In genomic region chr3:101033644-101034043, GRCm38 (mm10) we compare ENCODE assay signal across 19 mouse cellular contexts. TPM values are rescaled to one million over a fixed set of nuclear protein-coding genes. Genes with fewer than 3 reads are reported as not detected.
DNase-seq lines count a peak whose midpoint lies in the region; ATAC-seq and TF ChIP-seq lines count a peak whose summit lies in the region.
"Had no signal": no experiment of that assay in that cellular context is flagged by ENCODE, and none has a peak within 500 bp of the region (broad histone marks: within the 10 kb centered on the region; RNA-seq: fewer than 3 reads in every experiment).

No protein-coding gene starts in this region.

- TF ChIP-seq CTCF in thymus, adult 2 months (IDR thresholded peaks at IDR 0.05; ENCODE audit: borderline replicate concordance, control insufficient read depth, extremely low read depth, insufficient read depth, low read length, poor library complexity), result no peak
- no peak for TF ChIP-seq CTCF in stomach, postnatal 0 days (IDR thresholded peaks at IDR 0.05; ENCODE audit: low read depth)

- no peak overlapping the region for H3K9ac ChIP-seq in forebrain, embryonic 11.5 days (ENCODE audit: low read length)
- no peak overlapping the region for H3K9ac ChIP-seq in stomach, postnatal 0 days (ENCODE audit: low read length)
- H3K9ac ChIP-seq in liver, embryonic 11.5 days (ENCODE audit: low read depth, low read length), result no peak overlapping the region
- H3K9ac ChIP-seq: forebrain, embryonic 13.5 days; limb, embryonic 15.5 days; stomach, embryonic 15.5 days had no signal

- no peak for DNase-seq in forebrain, embryonic 10.5 days (ENCODE audit: extremely low spot score, low spot score)
- no peak for DNase-seq in forebrain, embryonic 11.5 days (ENCODE audit: low spot score)
- peak; percentile 21 for DNase-seq in thymus, adult 2 months
- no peak for DNase-seq in thymus, postnatal 4 days
- DNase-seq in induced T-regulatory cell, adult 2 months (ENCODE audit: low read depth), result peak; percentile 57
- DNase-seq in stomach, postnatal 0 days (ENCODE audit: low spot score), result no peak
- DNase-seq in liver, embryonic 11.5 days (ENCODE audit: low spot score), result no peak
- no peak for DNase-seq in midbrain, embryonic 10.5 days (ENCODE audit: low spot score)
- DNase-seq: adrenal gland, adult 2 months; cerebellum, adult 9-10 months; kidney, adult 18-20 months; right cerebral cortex, postnatal 25 days; thymus, postnatal 36 days had no signal

- no peak overlapping the region for H3K4me2 ChIP-seq in forebrain, embryonic 11.5 days (ENCODE audit: low read depth, low read length, severe bottlenecking)
- H3K4me2 ChIP-seq in stomach, postnatal 0 days (replicated peaks; ENCODE audit: low read depth), result no peak overlapping the region
- H3K4me2 ChIP-seq in liver, embryonic 11.5 days, result no peak overlapping the region
- H3K4me2 ChIP-seq: forebrain, embryonic 13.5 days; limb, embryonic 15.5 days; stomach, embryonic 15.5 days had no signal

- WGBS in forebrain, embryonic 10.5 days, result 84% methylated on average over 4 of the region's 4 CpGs
- WGBS in forebrain, embryonic 11.5 days, result 78% methylated on average over 4 of the region's 4 CpGs
- 22% methylated on average over 4 of the region's 4 CpGs for WGBS in thymus, adult 2 months
- 41% methylated on average over 4 of the region's 4 CpGs for WGBS in stomach, postnatal 0 days
- WGBS in liver, embryonic 11.5 days, result 37% methylated on average over 4 of the region's 4 CpGs
- WGBS in midbrain, embryonic 10.5 days, result 83% methylated on average over 4 of the region's 4 CpGs

- TF ChIP-seq EP300 in stomach, postnatal 0 days (optimal IDR thresholded peaks at IDR 0.05), result no peak

- no peaks in the 10 kb centered on the region for H3K9me3 ChIP-seq in forebrain, embryonic 10.5 days
- no peaks in the 10 kb centered on the region for H3K9me3 ChIP-seq in forebrain, embryonic 11.5 days (ENCODE audit: control insufficient read depth, low read length)
- no peaks in the 10 kb centered on the region for H3K9me3 ChIP-seq in stomach, postnatal 0 days (ENCODE audit: control insufficient read depth, low read length)
- H3K9me3 ChIP-seq in liver, embryonic 11.5 days (ENCODE audit: control insufficient read depth, low read length), result no peaks in the 10 kb centered on the region
- H3K9me3 ChIP-seq in midbrain, embryonic 10.5 days (replicated peaks), result no peaks in the 10 kb centered on the region
- H3K9me3 ChIP-seq: forebrain, embryonic 13.5 days; hindbrain, embryonic 10.5 days; limb, embryonic 15.5 days; stomach, embryonic 15.5 days had no signal

- H3K27ac ChIP-seq in forebrain, embryonic 10.5 days, result peak overlapping the region; percentile 7; the same call in 1 of the 2 replicates
- H3K27ac ChIP-seq in forebrain, embryonic 11.5 days (ENCODE audit: low read depth, low read length), result no peak overlapping the region
- H3K27ac ChIP-seq in thymus, adult 2 months (ENCODE audit: control insufficient read depth, insufficient read depth, low read length), result no peak overlapping the region
- peak overlapping the region; percentile 31; the same call in 1 of the 2 replicates for H3K27ac ChIP-seq in stomach, postnatal 0 days (replicated peaks)
- no peak overlapping the region for H3K27ac ChIP-seq in liver, embryonic 11.5 days (ENCODE audit: low read depth, low read length)
- H3K27ac ChIP-seq in midbrain, embryonic 10.5 days (replicated peaks), result no peak overlapping the region
- H3K27ac ChIP-seq: forebrain, embryonic 13.5 days; hindbrain, embryonic 10.5 days; kidney, postnatal 0 days; limb, embryonic 15.5 days; stomach, embryonic 15.5 days had no signal

- no peak for TF ChIP-seq POLR2A in thymus, adult 2 months (IDR thresholded peaks at IDR 0.05; ENCODE audit: control insufficient read depth, extremely low read depth, insufficient read depth, low read length, poor library complexity)

- no peak overlapping the region for H3K4me3 ChIP-seq in forebrain, embryonic 10.5 days
- H3K4me3 ChIP-seq in forebrain, embryonic 11.5 days (ENCODE audit: low read depth, low read length), result no peak overlapping the region
- H3K4me3 ChIP-seq in thymus, adult 2 months (ENCODE audit: control insufficient read depth, insufficient read depth, low read length), result no peak overlapping the region
- no peak overlapping the region for H3K4me3 ChIP-seq in stomach, postnatal 0 days (ENCODE audit: low read depth, low read length)
- H3K4me3 ChIP-seq in liver, embryonic 11.5 days (ENCODE audit: low read depth, low read length), result no peak overlapping the region
- H3K4me3 ChIP-seq in midbrain, embryonic 10.5 days, result no peak overlapping the region
- H3K4me3 ChIP-seq: forebrain, embryonic 13.5 days; hindbrain, embryonic 10.5 days; limb, embryonic 15.5 days; stomach, embryonic 15.5 days had no signal

- peaks cover 15% of the 10 kb centered on the region for H3K36me3 ChIP-seq in forebrain, embryonic 10.5 days (replicated peaks)
- H3K36me3 ChIP-seq in forebrain, embryonic 11.5 days (ENCODE audit: control insufficient read depth, insufficient read depth, low read length), result no peaks in the 10 kb centered on the region
- no peaks in the 10 kb centered on the region for H3K36me3 ChIP-seq in thymus, adult 2 months (ENCODE audit: control insufficient read depth, insufficient read depth, low read length)
- no peaks in the 10 kb centered on the region for H3K36me3 ChIP-seq in stomach, postnatal 0 days (ENCODE audit: control insufficient read depth, insufficient read depth, low read length)
- H3K36me3 ChIP-seq in liver, embryonic 11.5 days (ENCODE audit: control insufficient read depth, insufficient read depth, low read length), result no peaks in the 10 kb centered on the region
- no peaks in the 10 kb centered on the region for H3K36me3 ChIP-seq in midbrain, embryonic 10.5 days
- H3K36me3 ChIP-seq: hindbrain, embryonic 10.5 days; limb, embryonic 15.5 days; stomach, embryonic 15.5 days had no signal

- H3K27me3 ChIP-seq in forebrain, embryonic 10.5 days (ENCODE audit: poor library complexity, severe bottlenecking), result no peaks in the 10 kb centered on the region
- H3K27me3 ChIP-seq in forebrain, embryonic 11.5 days (ENCODE audit: control insufficient read depth, insufficient read depth, low read length), result no peaks in the 10 kb centered on the region
- H3K27me3 ChIP-seq in thymus, adult 2 months (ENCODE audit: control insufficient read depth, insufficient read depth, low read length), result no peaks in the 10 kb centered on the region
- H3K27me3 ChIP-seq in stomach, postnatal 0 days (ENCODE audit: control insufficient read depth, insufficient read depth, low read length), result no peaks in the 10 kb centered on the region
- H3K27me3 ChIP-seq in liver, embryonic 11.5 days (replicated peaks; ENCODE audit: control insufficient read depth, insufficient read depth, low read length), result no peaks in the 10 kb centered on the region
- no peaks in the 10 kb centered on the region for H3K27me3 ChIP-seq in midbrain, embryonic 10.5 days (ENCODE audit: low read depth, poor library complexity, severe bottlenecking)
- H3K27me3 ChIP-seq: forebrain, embryonic 13.5 days; limb, embryonic 15.5 days; stomach, embryonic 15.5 days had no signal

- peaks cover 18% of the 10 kb centered on the region for H3K4me1 ChIP-seq in forebrain, embryonic 10.5 days
- H3K4me1 ChIP-seq in forebrain, embryonic 11.5 days (replicated peaks; ENCODE audit: control insufficient read depth, insufficient read depth, low read length), result no peaks in the 10 kb centered on the region
- H3K4me1 ChIP-seq in thymus, adult 2 months (replicated peaks; ENCODE audit: control insufficient read depth, insufficient read depth, low read length), result peaks cover 21% of the 10 kb centered on the region
- no peaks in the 10 kb centered on the region for H3K4me1 ChIP-seq in stomach, postnatal 0 days (replicated peaks; ENCODE audit: control insufficient read depth, insufficient read depth)
- H3K4me1 ChIP-seq in liver, embryonic 11.5 days (replicated peaks; ENCODE audit: control insufficient read depth, insufficient read depth, low read length), result 0 out of 2 replicates have a peak, but pooled peaks cover 6% of the 10 kb centered on the region
- H3K4me1 ChIP-seq in midbrain, embryonic 10.5 days, result peaks cover 4% of the 10 kb centered on the region; the same call in 1 of the 2 replicates
- H3K4me1 ChIP-seq: forebrain, embryonic 13.5 days; stomach, embryonic 15.5 days had no signal

- ATAC-seq in forebrain, embryonic 11.5 days (replicated peaks; ENCODE audit: low FRiP score), result no peak
- ATAC-seq in stomach, postnatal 0 days (ENCODE audit: low FRiP score, low TSS enrichment), result no peak
- ATAC-seq in liver, embryonic 11.5 days (replicated peaks; ENCODE audit: low FRiP score), result no peak
- ATAC-seq: forebrain, embryonic 13.5 days had no signal

RNA-seq across cellular contexts. Expression of gene Cd101, which starts 4.3 kb away (rescaled TPM):
- polyA plus RNA-seq in forebrain, embryonic 10.5 days (2016; fragmentation: Nextera tagmentation; extraction: Ambion mirVana), result 0.05 TPM in 1 of 2 replicates, not detected in the other
- polyA plus RNA-seq in forebrain, embryonic 11.5 days (2014; fragmentation: Nextera tagmentation; extraction: Ambion mirVana), result 0.07 TPM in 1 of 2 replicates, not detected in the other
- 1.4 and 1.6 TPM in 2 replicates for polyA plus RNA-seq in thymus, adult 2 months (2012; rRNA removed)
- 0.06 and 0.11 TPM in 2 replicates for polyA plus RNA-seq in stomach, postnatal 0 days (2015; fragmentation: Nextera tagmentation; extraction: Ambion mirVana)
- polyA plus RNA-seq in liver, embryonic 11.5 days (2014; fragmentation: Nextera tagmentation; extraction: Ambion mirVana), result not detected in 2 replicates
- 0.06 TPM in 1 of 2 replicates, not detected in the other for polyA plus RNA-seq in midbrain, embryonic 10.5 days (2016; fragmentation: Nextera tagmentation; extraction: Ambion mirVana)
- polyA plus RNA-seq: hindbrain, embryonic 10.5 days; kidney, postnatal 0 days; midbrain, embryonic 16.5 days had no signal

Comparison
In these comparisons a context has a peak if more than half of its experiments do, and no peak if none do; other contexts are left out.
1. DNase-seq: peak in thymus, adult 2 months (single experiment) and induced T-regulatory cell, adult 2 months (single experiment); none in forebrain, embryonic 10.5 days (single experiment), forebrain, embryonic 11.5 days (single experiment), thymus, postnatal 4 days (single experiment), stomach, postnatal 0 days (single experiment), liver, embryonic 11.5 days (single experiment) and midbrain, embryonic 10.5 days (single experiment).
2. H3K27ac ChIP-seq: peak in forebrain, embryonic 10.5 days (single experiment) and stomach, postnatal 0 days (single experiment); none in forebrain, embryonic 11.5 days (single experiment), thymus, adult 2 months (single experiment), liver, embryonic 11.5 days (single experiment) and midbrain, embryonic 10.5 days (single experiment).